Mouse (Mus musculus): ENCODE data around the gene Magea4.

Gene Magea4

GRCm38 (mm10) chrX:72221717-72222116 is at the start of gene Magea4:
Magea4 (plus strand) TSS chrX:72222017.
- DNase-seq, result no peak

- DNase-seq, result no peak
Measured at GRCm38 (mm10) chrX:72202944-72203554, 18.8 kb upstream of the Magea4 start.

DNA sequence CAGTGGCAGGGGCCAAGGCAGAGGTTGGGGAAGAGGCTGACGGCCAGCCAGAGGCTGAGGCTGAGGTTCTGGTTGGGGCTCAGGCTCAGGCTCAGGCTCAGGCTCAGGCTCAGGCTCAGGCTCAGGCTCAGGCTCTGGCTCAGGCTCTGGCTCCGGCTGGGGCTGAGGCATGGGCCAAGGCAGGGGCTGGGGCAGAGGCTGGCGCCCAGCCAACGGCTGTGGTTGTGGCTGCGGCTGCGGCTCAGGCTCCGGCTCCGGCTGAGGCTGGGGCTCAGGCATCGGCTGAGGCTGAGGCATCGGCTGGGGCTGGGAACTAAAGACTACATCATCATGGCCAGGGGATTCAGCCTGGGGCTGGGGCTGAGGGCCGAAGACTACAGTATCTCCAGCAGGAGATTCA is 48.8 kb downstream of the Magea4 start:
- no peak for DNase-seq
